Mouse (Mus musculus) midbrain, embryonic 16.5 days (tissue): ENCODE results near the gene Rspry1. TPM values are rescaled to one million over a fixed set of nuclear protein-coding genes. Genes with fewer than 3 reads are reported as not detected.

Experiments
- ATAC-seq: fragments of 200-750 bp; cut with Nextera tagmentation; 2 replicates; pipeline ENCODE4 v1.8.0; 2017; ENCODE audit warnings: moderate TSS enrichment
- H3K27ac ChIP-seq: fragments of 300-500 bp; sonication (generic); 2 replicates; pipeline ENCODE4 v1.5.1; 2014; ENCODE audit warnings: mild to moderate bottlenecking, low read length, mixed read lengths
- H3K27me3 ChIP-seq: fragments of 300-500 bp; sonication (generic); 2 replicates; pipeline ENCODE4 v1.6.1; 2014; ENCODE audit warnings: low read depth, low read length, mixed read lengths; ENCODE audit not compliant: control insufficient read depth, insufficient read depth
- H3K36me3 ChIP-seq: fragments of 300-500 bp; sonication (generic); 2 replicates; pipeline ENCODE4 v1.6.1; 2014; ENCODE audit warnings: mild to moderate bottlenecking, low read length, moderate library complexity, mixed read lengths; ENCODE audit not compliant: control insufficient read depth, insufficient read depth
- H3K4me1 ChIP-seq: fragments of 300-500 bp; sonication (generic); 2 replicates; pipeline ENCODE4 v1.6.1; 2014; ENCODE audit warnings: mild to moderate bottlenecking, low read length, mixed read lengths; ENCODE audit not compliant: control insufficient read depth, insufficient read depth
- H3K4me2 ChIP-seq: fragments of 300-500 bp; sonication (generic); 2 replicates; pipeline ENCODE4 v1.6.1; 2014; ENCODE audit warnings: mild to moderate bottlenecking, low read length, mixed read lengths
- H3K4me3 ChIP-seq: fragments of 300-500 bp; sonication (generic); 2 replicates; pipeline ENCODE4 v1.5.1; 2014; ENCODE audit warnings: low read depth, mild to moderate bottlenecking, low read length, moderate library complexity, mixed read lengths
- H3K9ac ChIP-seq: fragments of 300-500 bp; sonication (generic); 2 replicates; pipeline ENCODE4 v1.6.1; 2014; ENCODE audit warnings: low read depth, low read length, mixed read lengths
- H3K9me3 ChIP-seq: fragments of 300-500 bp; sonication (generic); replicated peaks from 2 replicates; pipeline ENCODE4 v1.6.1; 2014; ENCODE audit warnings: mild to moderate bottlenecking, low read length, mixed read lengths; ENCODE audit not compliant: control insufficient read depth, poor library complexity, severe bottlenecking
- WGBS: fragments of 180-500 bp; shearing (Covaris S2); extraction: QIAGEN DNeasy Blood & Tissue Kit; methylation state at CpG from one replicate; pipeline ENCODE4 v1.1.7; 2014; 5-methylcytosine and 5-hydroxymethylcytosine counted together
- polyA plus RNA-seq: library from polyadenylated mRNA; unstranded; fragments of >200 nt; fragmentation: Nextera tagmentation; extraction: Ambion mirVana; gene quantifications from 2 replicates; pipeline ENCODE4 v1.2.1, GENCODE M21; 2015

Rspry1 gene
- polyA plus RNA-seq, 1 experiment from 2014 or later: 51.2 TPM

DNA sequence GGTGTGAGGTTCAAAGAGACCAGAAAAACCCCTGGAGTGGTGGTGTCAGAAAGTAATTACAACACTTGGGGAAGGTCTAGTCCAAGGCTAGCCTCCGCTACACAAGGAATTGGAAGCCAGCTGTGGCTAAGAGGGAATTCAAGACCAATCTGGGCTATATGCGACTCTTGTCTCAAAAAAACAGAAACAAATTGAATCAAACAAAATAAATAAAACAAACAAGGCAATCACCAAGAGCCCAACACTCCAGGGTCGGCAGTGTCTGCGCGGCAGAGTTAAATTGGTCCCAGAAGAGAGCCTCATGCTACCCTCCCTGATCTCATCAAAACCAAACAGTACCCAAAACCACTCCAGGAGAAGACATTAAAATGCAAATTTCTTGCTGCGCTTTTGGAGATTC is 93.0 kb downstream of the Rspry1 start:
- no peak for ATAC-seq

DNA sequence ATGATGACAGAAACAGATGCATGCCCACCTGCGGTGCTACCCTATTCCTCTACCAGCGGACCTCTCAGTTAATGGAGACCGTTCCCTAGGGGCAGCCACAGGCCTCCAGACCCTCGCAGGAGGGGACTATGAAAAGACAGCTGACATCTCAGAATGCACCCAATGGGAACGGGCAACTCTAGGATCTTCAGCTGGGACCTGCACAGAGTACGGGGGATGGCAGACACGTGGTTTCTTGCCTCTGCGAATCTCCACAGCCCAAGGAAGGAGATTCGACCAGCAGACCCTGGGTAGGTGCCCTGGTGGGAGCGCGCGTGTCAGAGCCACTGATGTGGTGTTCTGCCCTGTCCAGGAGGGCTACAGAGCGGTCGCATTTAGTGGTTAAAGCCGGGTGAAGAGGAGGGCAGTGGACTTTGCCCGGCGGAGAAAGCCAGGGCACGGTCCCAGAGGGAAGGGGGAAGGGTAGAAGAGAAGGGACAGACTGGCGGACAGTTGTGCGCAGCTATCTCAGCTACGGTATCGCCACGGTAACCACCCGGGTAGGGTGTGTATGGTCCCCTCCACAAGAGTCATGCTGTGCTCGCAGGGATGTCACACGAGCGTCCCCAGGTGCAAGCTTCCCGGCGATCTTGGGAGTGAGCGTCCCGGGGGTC is 93.7 kb downstream of the Rspry1 start:
- peak; percentile 49 for ATAC-seq
- no peak overlapping the region for H3K27ac ChIP-seq
- H3K36me3 ChIP-seq: no peaks in the 10 kb centered on the region
- H3K4me3 ChIP-seq: peak overlapping the region; percentile 50
- no peaks in the 10 kb centered on the region for H3K9me3 ChIP-seq
- H3K9ac ChIP-seq: peak overlapping the region; percentile 61
- WGBS: under 1% methylated on average over 31 of the region's 31 CpGs
- H3K4me1 ChIP-seq: peaks cover 12% of the 10 kb centered on the region; the same call in 1 of the 2 replicates
- H3K27me3 ChIP-seq: peaks cover 45% of the 10 kb centered on the region
- peak overlapping the region; percentile 81 for H3K4me2 ChIP-seq

More for the DNA sequence above, 93.0 kb downstream of the Rspry1 start:
- Histone ChIP-seq H3K27ac (no peak overlapping the region), H3K4me2 (no peak overlapping the region), H3K9me3 (no peaks in the 10 kb centered on the region), H3K4me1 (peaks cover 12% of the 10 kb centered on the region; the same call in 1 of the 2 replicates), H3K4me3 (no peak overlapping the region; the same call in 1 of the 2 replicates), H3K36me3 (no peaks in the 10 kb centered on the region), H3K9ac (no peak overlapping the region), H3K27me3 (peaks cover 45% of the 10 kb centered on the region)
- WGBS: 4% methylated on average over 6 of the region's 6 CpGs

DNA sequence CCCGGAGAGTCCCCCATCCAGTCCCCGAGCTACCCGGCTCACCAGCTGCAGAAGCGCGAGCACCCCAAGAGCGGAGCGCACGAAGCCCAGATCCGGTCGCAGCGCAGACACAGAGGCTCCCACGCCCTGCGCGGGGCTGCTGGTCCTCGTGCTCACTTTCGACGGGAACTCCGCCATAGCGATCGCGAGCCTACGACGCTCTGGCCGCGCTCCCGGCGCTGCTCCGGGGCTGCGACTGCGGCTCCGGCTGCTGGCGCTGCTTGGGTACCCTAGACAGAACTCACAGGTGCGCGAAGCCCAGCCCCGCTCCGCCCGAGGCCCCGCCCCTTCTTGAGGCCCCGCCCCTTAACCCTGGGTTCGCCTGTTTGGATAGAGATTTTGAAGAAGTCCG is 94.3 kb downstream of the Rspry1 start, which contains the start of gene Pllp:
Gene Pllp (minus strand): TSS at position 285 of the 391 bp plus-strand sequence.
- peak; percentile 76 for ATAC-seq
- Histone ChIP-seq H3K4me3 (peak within 1 kb of the TSS; percentile 50), H3K9ac (peak within 1 kb of the TSS; percentile 61), H3K4me1 (peaks cover 12% of the 10 kb centered on the region; the same call in 1 of the 2 replicates), H3K4me2 (peak within 1 kb of the TSS; percentile 81), H3K27ac (no peak within 1 kb of the TSS), H3K27me3 (peaks cover 45% of the 10 kb centered on the region), H3K9me3 (no peaks in the 10 kb centered on the region), H3K36me3 (no peaks in the 10 kb centered on the region)
- WGBS: 1% methylated on average over 41 of the region's 41 CpGs

DNA sequence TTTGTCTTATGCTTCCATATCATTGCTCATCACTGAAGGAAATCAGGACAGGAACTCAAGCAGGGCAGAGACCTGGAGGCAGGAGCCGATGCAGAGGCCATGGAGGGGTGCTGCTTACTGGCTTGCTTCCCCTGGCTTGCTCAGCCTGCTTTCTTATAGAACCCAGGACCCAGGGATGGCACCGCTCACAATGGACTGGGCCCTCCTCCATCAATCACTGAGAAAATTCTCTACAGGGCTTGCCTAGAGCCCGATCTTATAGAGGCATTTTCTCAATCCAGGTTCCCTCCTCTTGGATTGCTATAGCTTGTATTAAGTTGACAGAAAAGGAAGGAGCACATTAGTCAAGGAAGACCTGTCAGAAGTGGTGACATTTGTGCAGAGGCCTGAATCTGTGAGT is 94.8 kb downstream of the Rspry1 start:
- Histone ChIP-seq H3K9ac (no peak overlapping the region), H3K27ac (no peak overlapping the region), H3K27me3 (peaks cover 45% of the 10 kb centered on the region), H3K9me3 (no peaks in the 10 kb centered on the region), H3K4me1 (peaks cover 12% of the 10 kb centered on the region; the same call in 1 of the 2 replicates), H3K36me3 (no peaks in the 10 kb centered on the region), H3K4me3 (peak overlapping the region; percentile 50), H3K4me2 (peak overlapping the region; percentile 81)
- 62% methylated on average over 3 of the region's 3 CpGs for WGBS
- no peak for ATAC-seq

DNA sequence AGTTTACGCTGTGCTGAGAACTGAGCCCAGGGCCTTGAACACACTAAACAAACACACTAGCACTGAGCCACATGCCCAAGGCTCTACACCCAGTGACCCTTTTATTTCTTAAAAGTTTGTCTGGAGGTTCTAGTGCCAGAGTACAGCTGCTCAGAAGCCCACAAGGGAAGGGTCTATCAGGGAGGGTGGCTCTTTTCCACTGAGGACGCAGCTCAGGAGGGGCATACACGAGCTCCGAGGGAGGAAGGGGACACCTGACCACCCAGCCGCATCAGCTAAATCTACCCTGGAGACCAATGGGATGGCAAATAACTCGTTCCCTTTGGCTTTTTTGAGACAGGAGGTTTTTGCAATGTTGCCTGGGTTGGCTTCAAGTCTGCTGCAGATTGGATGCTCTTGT is 96.2 kb downstream of the Rspry1 start:
- Histone ChIP-seq H3K4me3 (no peak overlapping the region), H3K36me3 (no peaks in the 10 kb centered on the region), H3K9me3 (no peaks in the 10 kb centered on the region), H3K27me3 (peaks cover 43% of the 10 kb centered on the region), H3K27ac (no peak overlapping the region), H3K4me1 (peaks cover 12% of the 10 kb centered on the region; the same call in 1 of the 2 replicates), H3K9ac (no peak overlapping the region), H3K4me2 (no peak overlapping the region)
- WGBS: 82% methylated on average over 6 of the region's 6 CpGs
- no peak for ATAC-seq

DNA sequence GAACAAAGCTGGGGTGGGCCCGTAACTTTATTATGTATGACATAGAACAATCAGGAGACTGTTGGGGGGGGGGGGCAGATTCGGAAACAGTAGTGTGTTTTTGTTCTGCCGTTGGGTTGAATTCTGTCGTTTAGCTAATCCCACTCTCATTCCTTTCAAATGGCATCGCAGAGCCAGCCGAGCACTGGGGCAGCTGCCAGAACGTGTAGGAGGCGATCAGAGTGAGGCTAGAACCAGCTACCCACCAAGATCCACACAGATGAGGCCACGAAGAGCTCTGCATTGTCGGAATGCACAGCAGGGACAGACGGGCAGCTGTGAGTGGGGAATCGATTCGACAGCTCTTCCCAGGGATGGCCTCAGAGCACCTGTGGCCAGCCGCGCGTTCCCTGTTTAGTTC is 97.6 kb downstream of the Rspry1 start:
- Histone ChIP-seq H3K4me3 (no peak overlapping the region), H3K4me1 (peaks cover 12% of the 10 kb centered on the region; the same call in 1 of the 2 replicates), H3K27ac (no peak overlapping the region), H3K9ac (no peak overlapping the region), H3K4me2 (no peak overlapping the region), H3K9me3 (no peaks in the 10 kb centered on the region), H3K27me3 (peaks cover 29% of the 10 kb centered on the region), H3K36me3 (no peaks in the 10 kb centered on the region)
- 54% methylated on average over 16 of the region's 16 CpGs for WGBS
- no peak for ATAC-seq

DNA sequence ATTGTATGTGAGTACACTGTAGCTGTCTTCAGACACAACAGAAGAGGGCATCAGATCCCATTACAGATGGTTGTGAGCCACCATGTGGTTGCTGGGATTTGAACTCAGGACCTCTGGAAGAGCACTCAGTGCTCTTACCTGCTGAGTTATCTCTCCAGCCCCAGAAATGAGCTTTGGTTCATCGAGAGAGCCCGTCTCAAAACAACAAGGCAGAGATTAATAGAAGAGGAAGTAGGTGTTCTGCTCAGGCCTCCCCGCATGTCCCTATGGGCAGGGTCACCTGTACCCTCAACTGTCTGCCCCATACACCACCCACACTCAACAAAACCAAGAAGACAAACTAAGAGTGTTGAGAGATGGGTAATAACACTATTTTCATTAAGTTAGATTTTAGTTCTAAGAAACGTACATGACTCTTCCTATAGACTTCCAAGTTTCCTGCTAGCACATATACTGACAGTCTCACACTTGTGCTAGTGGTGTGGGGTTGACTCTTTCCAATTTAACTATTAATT is 98.7 kb downstream of the Rspry1 start:
- H3K4me2 ChIP-seq: no peak overlapping the region
- peaks cover 22% of the 10 kb centered on the region for H3K27me3 ChIP-seq
- H3K36me3 ChIP-seq: no peaks in the 10 kb centered on the region
- ATAC-seq: no peak
- no peak overlapping the region for H3K27ac ChIP-seq
- no peaks in the 10 kb centered on the region for H3K9me3 ChIP-seq
- no peak overlapping the region for H3K9ac ChIP-seq
- H3K4me1 ChIP-seq: peaks cover 11% of the 10 kb centered on the region; the same call in 1 of the 2 replicates
- no peak overlapping the region for H3K4me3 ChIP-seq
- 87% methylated on average over 4 of the region's 4 CpGs for WGBS

DNA sequence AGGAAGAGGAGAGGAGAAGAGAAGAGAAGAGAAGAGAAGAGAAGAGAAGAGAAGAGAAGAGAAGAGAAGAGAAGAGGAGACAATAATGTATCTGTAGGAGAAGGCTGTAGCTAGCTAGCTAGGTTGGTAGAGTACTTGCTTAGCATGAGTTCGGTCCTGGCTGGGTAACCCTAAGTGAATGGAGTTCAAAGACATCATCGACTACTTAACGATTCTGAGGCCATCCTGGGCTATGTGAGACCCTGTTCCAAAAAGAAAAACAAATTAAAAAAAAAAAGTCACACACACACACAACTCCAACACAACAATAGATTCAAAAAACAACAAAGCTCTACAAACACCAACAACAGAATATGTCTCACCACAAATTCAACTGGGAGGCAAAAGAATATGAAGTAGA is 100.4 kb downstream of the Rspry1 start:
- 80% methylated on average over 3 of the region's 3 CpGs for WGBS
- no peaks in the 10 kb centered on the region for H3K36me3 ChIP-seq
- no peak for ATAC-seq
- H3K9ac ChIP-seq: no peak overlapping the region
- H3K27ac ChIP-seq: peak overlapping the region; percentile 87; the same call in 1 of the 2 replicates
- H3K4me2 ChIP-seq: peak overlapping the region; percentile 43
- no peaks in the 10 kb centered on the region for H3K9me3 ChIP-seq
- peaks cover 6% of the 10 kb centered on the region for H3K27me3 ChIP-seq
- H3K4me1 ChIP-seq: peaks cover 4% of the 10 kb centered on the region; the same call in 1 of the 2 replicates
- no peak overlapping the region for H3K4me3 ChIP-seq
